Mouse (Mus musculus) Patski (cell line): ENCODE results near the gene Atp5c1. TPM values are rescaled to one million over a fixed set of nuclear protein-coding genes. Genes with fewer than 3 reads are reported as not detected.

Experiments used
- ATAC-seq: fragments of 100-300 bp; one replicate; pipeline ENCODE4 v1.8.0; 2021
- CTCF ChIA-PET: fragments of 350-600 bp; sonication (Branson Sonifier 250); formaldehyde crosslinking; loops from one replicate; lab custom pipeline; 2022; ENCODE audit warnings: inconsistent platforms; lab: Charles Lee
- POLR2A ChIA-PET: fragments of 350-600 bp; sonication (Branson Sonifier 250); formaldehyde crosslinking; loops from one replicate; lab custom pipeline; 2022; ENCODE audit warnings: antibody characterized with exemption, inconsistent platforms; lab: Charles Lee
- DNase-seq: peaks from one replicate; pipeline ENCODE4 v3.0.0-alpha.2; 2011; ENCODE audit warnings: low read depth, low spot score
- H3K27me3 ChIP-seq: fragments of 371-371 bp; one replicate; pipeline ENCODE4 v1.5.1; 2021
- CTCF ChIP-seq: fragments of 100-300 bp; IDR thresholded peaks from one replicate; pipeline ENCODE4 v1.5.1; 2021
- in situ Hi-C: fragments of 300-500 bp; cut with MboI; formaldehyde crosslinking; loops from 3 replicates; pipeline ENCODE4 v1.11.1; 2018; ENCODE audit warnings: low pct_unique_long_range_greater_than_20kb, mixed read lengths
- polyA plus RNA-seq: library from polyadenylated mRNA; unstranded; gene quantifications from one replicate; pipeline ENCODE4 v1.2.3, GENCODE M21; 2021

Atp5c1 gene
- polyA plus RNA-seq, 1 experiment from 2014 or later: 617 TPM

- ChIA-PET CTCF (interaction anchor here (1.1 to 1.3 kb wide), 2 partner anchors 31 to 37 kb away, joined by 3 read pairs; no protein-coding TSS in a partner anchor), POLR2A (no interaction called here)
- DNase-seq (no peak), ATAC-seq (no peak)
- H3K27me3 ChIP-seq: no peaks in the 10 kb centered on the region
- TF ChIP-seq CTCF: no peak
- in situ Hi-C loops: loop anchor here (5.0 to 10.0 kb wide), 4 partner anchors 540 to 1343 kb away; no protein-coding TSS in a partner anchor
Measured at GRCm38 (mm10) chr2:10014951-10015635, 65.2 kb downstream of the Atp5c1 start.

GRCm38 (mm10) chr2:10010263-10010909, 69.9 kb downstream of the Atp5c1 start:
- in situ Hi-C loops: loop anchor here (5.0 to 10.0 kb wide), 4 partner anchors 536 to 1338 kb away; no protein-coding TSS in a partner anchor
- DNase-seq (no peak), ATAC-seq (peak; percentile 84)
- peak; percentile 70 for TF ChIP-seq CTCF
- ChIA-PET CTCF (interaction anchor here (0.7 to 5.2 kb wide), 13 partner anchors 8 to 1339 kb away, joined by 3 to 33 read pairs (median 3); no protein-coding TSS in a partner anchor), POLR2A (interaction anchor here (0.7 kb wide), 2 partner anchors 158 to 1255 kb away, joined by 4 read pairs; no protein-coding TSS in a partner anchor)
- H3K27me3 ChIP-seq: no peaks in the 10 kb centered on the region

- DNase-seq (no peak), ATAC-seq (no peak)
- no peak for TF ChIP-seq CTCF
- no peaks in the 10 kb centered on the region for H3K27me3 ChIP-seq
- POLR2A ChIA-PET: no interaction called here
- CTCF ChIA-PET: interaction anchor here (0.7 to 5.2 kb wide), 12 partner anchors 9 to 1338 kb away, joined by 3 to 33 read pairs (median 4); no protein-coding TSS in a partner anchor
- in situ Hi-C loops: loop anchor here (5.0 to 10.0 kb wide), 5 partner anchors 125 to 1337 kb away; partner anchors contain the start of genes 4930412O13Rik and 9230102O04Rik
Measured at GRCm38 (mm10) chr2:10009671-10010254, 70.5 kb downstream of the Atp5c1 start.

GRCm38 (mm10) chr2:10008593-10008992, 71.7 kb downstream of the Atp5c1 start:
- ChIA-PET CTCF (interaction anchor here (4.2 to 5.2 kb wide), 2 partner anchors 130 to 1333 kb away, joined by 22 to 33 read pairs; no protein-coding TSS in a partner anchor), POLR2A (no interaction called here)
- ATAC-seq (no peak), DNase-seq (no peak)
- H3K27me3 ChIP-seq: no peaks in the 10 kb centered on the region
- TF ChIP-seq CTCF: no peak
- in situ Hi-C loops: loop anchor here (10.0 kb wide), 1 partner anchor 124 kb away; the partner anchor contains the start of genes 4930412O13Rik and 9230102O04Rik

Other genes starting within 250 kb of the Atp5c1 start
- gene 4930412O13Rik, start 199.3 kb downstream of the Atp5c1 start, polyA plus RNA-seq: not detected
- not detected for gene 9230102O04Rik, start 191.0 kb downstream of the Atp5c1 start, polyA plus RNA-seq
- 0.83 TPM for gene Gata3, start 190.5 kb downstream of the Atp5c1 start, polyA plus RNA-seq
- gene Taf3, start 31.9 kb downstream of the Atp5c1 start, polyA plus RNA-seq: 8.1 TPM
- gene Kin, start 83 bp upstream of the Atp5c1 start, polyA plus RNA-seq: 24.1 TPM
- 0.01 TPM for gene Itih2, start 50.9 kb upstream of the Atp5c1 start, polyA plus RNA-seq
- not detected for gene Itih5, start 73.1 kb upstream of the Atp5c1 start, polyA plus RNA-seq